Mouse (Mus musculus) stomach, postnatal 0 days (tissue): ENCODE results near the gene Nat9. TPM values are rescaled to one million over a fixed set of nuclear protein-coding genes. Genes with fewer than 3 reads are reported as not detected.
A peak's percentile ranks its signal among the peaks of the same experiment; 100 is the strongest.

Source experiments
- ATAC-seq: fragments of 200-750 bp; cut with Nextera tagmentation; 2 replicates; pipeline ENCODE4 v1.8.0; 2017; ENCODE audit not compliant: low FRiP score, low TSS enrichment
- DNase-seq: peaks from one replicate; pipeline ENCODE4 v3.0.0-alpha.2; 2016; ENCODE audit warnings: low spot score
- H3K27ac ChIP-seq: fragments of 300-500 bp; sonication (generic); replicated peaks from 2 replicates; pipeline ENCODE4 v1.5.1; 2014; ENCODE audit warnings: mild to moderate bottlenecking, control low read depth
- H3K27me3 ChIP-seq: fragments of 300-500 bp; sonication (generic); 2 replicates; pipeline ENCODE4 v1.6.1; 2014; ENCODE audit warnings: low read length; ENCODE audit not compliant: control insufficient read depth, insufficient read depth
- H3K36me3 ChIP-seq: fragments of 300-500 bp; sonication (generic); 2 replicates; pipeline ENCODE4 v1.6.1; 2014; ENCODE audit warnings: low read length, mixed read lengths; ENCODE audit not compliant: control insufficient read depth, insufficient read depth
- H3K4me1 ChIP-seq: fragments of 300-500 bp; sonication (generic); replicated peaks from 2 replicates; pipeline ENCODE4 v1.6.1; 2014; ENCODE audit warnings: antibody characterized with exemption; ENCODE audit not compliant: control insufficient read depth, insufficient read depth
- H3K4me2 ChIP-seq: fragments of 300-500 bp; sonication (generic); replicated peaks from 2 replicates; pipeline ENCODE4 v1.6.1; 2014; ENCODE audit warnings: low read depth, mild to moderate bottlenecking, control low read depth, moderate library complexity
- H3K4me3 ChIP-seq: fragments of 300-500 bp; sonication (generic); 2 replicates; pipeline ENCODE4 v1.5.1; 2014; ENCODE audit warnings: low read depth, low read length, control low read depth
- H3K9ac ChIP-seq: fragments of 300-500 bp; sonication (generic); 2 replicates; pipeline ENCODE4 v1.6.1; 2014; ENCODE audit warnings: mild to moderate bottlenecking, low read length, control low read depth, mixed read lengths
- H3K9me3 ChIP-seq: fragments of 300-500 bp; sonication (generic); 2 replicates; pipeline ENCODE4 v1.6.1; 2016; ENCODE audit warnings: low read length; ENCODE audit not compliant: control insufficient read depth
- CTCF ChIP-seq: IDR thresholded peaks from 2 replicates; pipeline ENCODE4 v1.5.1; 2016; ENCODE audit warnings: antibody characterized with exemption, low read depth, mild to moderate bottlenecking, moderate library complexity
- EP300 ChIP-seq: optimal IDR thresholded peaks from 2 replicates; pipeline ENCODE3; 2016; ENCODE audit warnings: antibody characterized with exemption
- WGBS: fragments of 180-500 bp; shearing (Covaris S2); extraction: QIAGEN DNeasy Blood & Tissue Kit; methylation state at CpG from one replicate; pipeline ENCODE4 v1.1.7; 2014; 5-methylcytosine and 5-hydroxymethylcytosine counted together
- polyA plus RNA-seq: library from polyadenylated mRNA; unstranded; fragments of >200 nt; fragmentation: Nextera tagmentation; extraction: Ambion mirVana; gene quantifications from 2 replicates; pipeline ENCODE4 v1.2.1, GENCODE M21; 2015

Nat9 gene
- polyA plus RNA-seq, 1 experiment from 2014 or later = 18.1 TPM

- Histone ChIP-seq H3K4me2 (no peak overlapping the region), H3K36me3 (no peaks in the 10 kb centered on the region), H3K9ac (no peak overlapping the region), H3K27ac (no peak overlapping the region), H3K4me3 (no peak overlapping the region), H3K4me1 (peaks cover 3% of the 10 kb centered on the region), H3K9me3 (no peaks in the 10 kb centered on the region), H3K27me3 (no peaks in the 10 kb centered on the region)
- DNase-seq = no peak
- no peak for ATAC-seq
- no peak for TF ChIP-seq EP300
- no peak for TF ChIP-seq CTCF
- WGBS = 35% methylated on average over 12 of the region's 12 CpGs
Observed at GRCm38 (mm10) chr11:115222077-115222476, 34.4 kb upstream of the Nat9 start.

GRCm38 (mm10) chr11:115219685-115220084, 32.0 kb upstream of the Nat9 start:
- H3K27ac ChIP-seq = no peak overlapping the region
- H3K4me1 ChIP-seq = peaks cover 3% of the 10 kb centered on the region
- H3K36me3 ChIP-seq = no peaks in the 10 kb centered on the region
- no peak overlapping the region for H3K4me2 ChIP-seq
- 78% methylated on average over 10 of the region's 10 CpGs for WGBS
- H3K9ac ChIP-seq = no peak overlapping the region
- no peak overlapping the region for H3K4me3 ChIP-seq
- TF ChIP-seq CTCF (no peak), EP300 (no peak)
- DNase-seq = no peak
- H3K9me3 ChIP-seq = no peaks in the 10 kb centered on the region
- 0 out of 2 replicates have a peak, but pooled peaks have one; percentile 2 for ATAC-seq
- H3K27me3 ChIP-seq = no peaks in the 10 kb centered on the region

GRCm38 (mm10) chr11:115219263-115219662, 31.6 kb upstream of the Nat9 start:
- H3K36me3 ChIP-seq = no peaks in the 10 kb centered on the region
- DNase-seq (peak; percentile 63), ATAC-seq (peak; percentile 76)
- no peaks in the 10 kb centered on the region for H3K27me3 ChIP-seq
- whole genome bisulfite sequencing = 30% methylated on average over 9 of the region's 9 CpGs
- TF ChIP-seq EP300 (no peak), CTCF (no peak)
- H3K9ac ChIP-seq = no peak overlapping the region
- no peaks in the 10 kb centered on the region for H3K9me3 ChIP-seq
- no peak overlapping the region for H3K4me2 ChIP-seq
- H3K27ac ChIP-seq = no peak overlapping the region
- H3K4me1 ChIP-seq = peaks cover 3% of the 10 kb centered on the region
- no peak overlapping the region for H3K4me3 ChIP-seq

- no peak for DNase-seq
- Histone ChIP-seq H3K4me2 (no peak overlapping the region), H3K9ac (no peak overlapping the region), H3K27me3 (no peaks in the 10 kb centered on the region), H3K27ac (no peak overlapping the region), H3K4me3 (no peak overlapping the region), H3K36me3 (no peaks in the 10 kb centered on the region), H3K4me1 (peaks cover 3% of the 10 kb centered on the region), H3K9me3 (no peaks in the 10 kb centered on the region)
- 51% methylated on average over 18 of the region's 18 CpGs for WGBS
- TF ChIP-seq CTCF = no peak
- TF ChIP-seq EP300 = no peak
- no peak for ATAC-seq
Observed at GRCm38 (mm10) chr11:115217439-115218410, 30.1 kb upstream of the Nat9 start.

- Histone ChIP-seq H3K4me2 (no peak overlapping the region), H3K9ac (no peak overlapping the region), H3K27me3 (no peaks in the 10 kb centered on the region), H3K36me3 (no peaks in the 10 kb centered on the region), H3K4me1 (no peaks in the 10 kb centered on the region; the same call in 1 of the 2 replicates), H3K9me3 (no peaks in the 10 kb centered on the region), H3K4me3 (no peak overlapping the region), H3K27ac (no peak overlapping the region)
- TF ChIP-seq CTCF (no peak), EP300 (no peak)
- WGBS = 51% methylated on average over 5 of the region's 5 CpGs
- no peak for DNase-seq
- no peak for ATAC-seq
Observed at GRCm38 (mm10) chr11:115215123-115215522, 27.5 kb upstream of the Nat9 start.

- ATAC-seq (no peak), DNase-seq (no peak)
- Histone ChIP-seq H3K27me3 (no peaks in the 10 kb centered on the region), H3K4me1 (no peaks in the 10 kb centered on the region), H3K9me3 (no peaks in the 10 kb centered on the region), H3K27ac (no peak overlapping the region), H3K4me2 (no peak overlapping the region), H3K36me3 (no peaks in the 10 kb centered on the region; the same call in 1 of the 2 replicates), H3K4me3 (no peak overlapping the region), H3K9ac (no peak overlapping the region)
- WGBS = 40% methylated on average over 13 of the region's 13 CpGs
- TF ChIP-seq CTCF = no peak
- no peak for TF ChIP-seq EP300
Observed at GRCm38 (mm10) chr11:115212116-115212515, 24.5 kb upstream of the Nat9 start.
